Mouse (Mus musculus): Measurements from ENCODE around the gene Mbnl2. TPM values are rescaled to one million over a fixed set of nuclear protein-coding genes. Genes with fewer than 3 reads are reported as not detected.

Gene Mbnl2
- polyA plus RNA-seq, 1 experiment from 2014 or later = 62.1 TPM

DNA sequence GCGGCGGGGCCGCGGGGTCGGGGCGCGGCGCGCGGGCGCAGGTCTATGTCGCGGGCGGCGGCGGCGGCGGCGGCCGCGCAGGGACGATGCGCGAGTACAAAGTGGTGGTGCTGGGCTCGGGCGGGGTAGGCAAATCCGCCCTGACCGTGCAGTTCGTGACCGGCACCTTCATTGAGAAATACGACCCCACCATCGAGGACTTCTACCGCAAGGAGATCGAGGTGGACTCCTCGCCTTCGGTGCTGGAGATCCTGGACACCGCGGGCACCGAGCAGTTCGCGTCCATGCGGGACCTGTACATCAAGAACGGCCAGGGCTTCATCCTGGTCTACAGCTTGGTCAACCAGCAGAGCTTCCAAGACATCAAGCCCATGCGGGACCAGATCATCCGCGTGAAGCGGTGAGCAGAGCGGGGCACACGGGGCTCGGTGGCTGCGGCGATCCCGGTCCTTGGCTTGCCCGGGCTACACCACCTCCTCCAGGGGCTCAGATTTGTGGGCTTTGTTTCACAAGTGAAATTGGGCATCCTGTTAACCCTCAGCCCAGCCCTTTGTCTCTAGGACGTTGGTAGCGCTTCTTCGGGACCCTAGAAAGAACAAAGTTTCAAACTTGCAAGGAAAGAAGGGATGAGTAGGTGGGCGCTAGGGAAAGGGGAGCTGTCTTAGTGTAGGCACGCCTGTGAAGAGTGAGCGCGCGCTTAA, 203.3 kb downstream of the Mbnl2 start:
- Histone ChIP-seq H3K9ac (ENCODE audit: low read length) (peak overlapping the region; percentile 78), H3K27ac (replicated peaks; ENCODE audit: low read depth, low read length) (peak overlapping the region; percentile 60), H3K4me1 (ENCODE audit: control insufficient read depth, insufficient read depth, low read length) (no peaks in the 10 kb centered on the region), H3K4me2 (ENCODE audit: low read depth, severe bottlenecking) (peak overlapping the region; percentile 80), H3K27me3 (ENCODE audit: control insufficient read depth, insufficient read depth, low read length) (no peaks in the 10 kb centered on the region), H3K36me3 (ENCODE audit: control insufficient read depth, insufficient read depth, low read length) (no peaks in the 10 kb centered on the region), H3K4me3 (ENCODE audit: low read depth, low read length) (peak overlapping the region; percentile 75), H3K9me3 (ENCODE audit: control insufficient read depth, low read length) (no peaks in the 10 kb centered on the region)
- under 1% methylated on average over 62 of the region's 62 CpGs for WGBS
- DNase-seq (ENCODE audit: low spot score) (peak; percentile 70), ATAC-seq (ENCODE audit: insufficient number of reproducible peaks, low FRiP score, low TSS enrichment, low read depth) (peak; percentile 5; the same call in 1 of the 2 replicates)

DNA sequence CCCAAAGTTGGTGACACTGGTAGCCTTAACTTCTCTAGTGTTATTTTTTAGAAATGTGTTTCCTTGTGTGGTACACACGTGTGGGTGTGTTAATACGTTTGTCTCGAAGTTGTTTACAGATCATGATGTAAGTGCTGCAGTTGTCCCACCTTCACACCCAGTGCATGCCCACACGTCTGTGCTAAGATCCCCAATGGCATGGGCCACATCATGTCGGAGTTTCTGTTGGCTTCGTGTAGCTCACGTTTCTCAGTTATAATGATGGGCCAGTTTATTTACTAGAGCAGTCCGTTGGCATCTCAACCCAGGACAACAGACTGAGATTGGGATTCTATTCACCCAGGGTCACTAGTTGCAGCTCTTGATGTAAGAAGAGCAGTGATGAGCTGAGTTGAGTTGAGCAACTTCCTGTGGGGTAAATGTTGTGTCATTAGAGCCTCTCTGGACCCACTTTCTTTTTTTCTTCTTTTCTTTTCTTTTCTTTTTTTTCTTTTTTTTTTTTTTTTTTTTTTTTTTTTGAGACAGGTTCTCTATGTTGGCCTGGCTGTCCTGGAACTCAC, 205.0 kb downstream of the Mbnl2 start:
- WGBS = 82% methylated on average over 8 of the region's 8 CpGs
- Histone ChIP-seq H3K4me1 (ENCODE audit: control insufficient read depth, insufficient read depth, low read length) (no peaks in the 10 kb centered on the region), H3K4me2 (ENCODE audit: low read depth, severe bottlenecking) (no peak overlapping the region), H3K27me3 (ENCODE audit: control insufficient read depth, insufficient read depth, low read length) (no peaks in the 10 kb centered on the region), H3K9me3 (ENCODE audit: control insufficient read depth, low read length) (no peaks in the 10 kb centered on the region), H3K4me3 (ENCODE audit: low read depth, low read length) (no peak overlapping the region), H3K36me3 (ENCODE audit: control insufficient read depth, insufficient read depth, low read length) (no peaks in the 10 kb centered on the region), H3K27ac (replicated peaks; ENCODE audit: low read depth, low read length) (no peak overlapping the region), H3K9ac (ENCODE audit: low read length) (no peak overlapping the region)
- ATAC-seq (ENCODE audit: insufficient number of reproducible peaks, low FRiP score, low TSS enrichment, low read depth) (no peak), DNase-seq (ENCODE audit: low spot score) (no peak)

DNA sequence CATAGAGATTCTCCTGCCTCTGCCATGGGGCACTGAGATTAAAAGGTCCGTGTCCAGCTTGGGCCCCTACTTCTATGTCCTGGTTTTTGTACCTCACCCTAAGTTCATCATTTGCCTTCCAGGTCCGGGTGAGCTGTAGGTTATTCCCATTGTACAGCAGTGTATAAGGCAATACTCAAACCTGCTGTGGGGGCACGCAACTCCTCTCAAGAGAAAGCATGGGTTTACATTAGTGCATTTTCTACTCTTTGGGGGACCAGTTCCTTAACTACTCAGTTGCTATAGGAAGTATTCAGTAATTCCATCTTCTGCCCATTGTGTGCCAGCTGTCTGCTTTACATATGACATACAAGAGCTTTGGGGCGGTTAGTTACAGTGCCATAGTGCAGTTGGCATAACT, 205.5 kb downstream of the Mbnl2 start:
- ATAC-seq (ENCODE audit: insufficient number of reproducible peaks, low FRiP score, low TSS enrichment, low read depth) (no peak), DNase-seq (ENCODE audit: low spot score) (no peak)
- H3K9me3 ChIP-seq (ENCODE audit: control insufficient read depth, low read length) = no peaks in the 10 kb centered on the region
- H3K27ac ChIP-seq (replicated peaks; ENCODE audit: low read depth, low read length) = no peak overlapping the region
- no peak overlapping the region for H3K4me2 ChIP-seq (ENCODE audit: low read depth, severe bottlenecking)
- WGBS = 93% methylated on average over 4 of the region's 4 CpGs
- H3K27me3 ChIP-seq (ENCODE audit: control insufficient read depth, insufficient read depth, low read length) = no peaks in the 10 kb centered on the region
- H3K4me1 ChIP-seq (ENCODE audit: control insufficient read depth, insufficient read depth, low read length) = no peaks in the 10 kb centered on the region
- no peak overlapping the region for H3K9ac ChIP-seq (ENCODE audit: low read length)
- no peaks in the 10 kb centered on the region for H3K36me3 ChIP-seq (ENCODE audit: control insufficient read depth, insufficient read depth, low read length)
- H3K4me3 ChIP-seq (ENCODE audit: low read depth, low read length) = no peak overlapping the region

Other genes with a start within 250 kb of the Mbnl2 start
- gene Oxgr1, start 233.2 kb upstream of the Mbnl2 start, polyA plus RNA-seq (2014; fragmentation: Nextera tagmentation; extraction: Ambion mirVana) = 0.08 TPM in 1 of 2 replicates, not detected in the other
- gene Rap2a, start 202.8 kb downstream of the Mbnl2 start, polyA plus RNA-seq (2014; fragmentation: Nextera tagmentation; extraction: Ambion mirVana) = 11.8 TPM in 2 replicates

Measured in limb, embryonic 11.5 days (tissue).